Mouse (Mus musculus): ENCODE results near the gene Lpp. TPM values are rescaled to one million over a fixed set of nuclear protein-coding genes. Genes with fewer than 3 reads are reported as not detected.

The Lpp gene
- total RNA-seq, 2 experiments from 2014 or later: 32.5 to 60.6 TPM

GRCm38 (mm10) chr16:24619458-24619857 is 226.2 kb downstream of the Lpp start:
- no peak for DNase-seq (ENCODE audit: low spot score in 2 of 2)

GRCm38 (mm10) chr16:24620021-24620420 is 226.7 kb downstream of the Lpp start:
- no peak for DNase-seq (ENCODE audit: low spot score in 2 of 2)

GRCm38 (mm10) chr16:24622226-24623194 is 229.2 kb downstream of the Lpp start:
- DNase-seq (ENCODE audit: low spot score in 2 of 2): no peak

- DNase-seq (ENCODE audit: low spot score in 2 of 2): no peak
Observed at GRCm38 (mm10) chr16:24624335-24624734, 231.0 kb downstream of the Lpp start.

- DNase-seq (ENCODE audit: low spot score in 2 of 2): no peak
Observed at GRCm38 (mm10) chr16:24625576-24625975, 232.3 kb downstream of the Lpp start.

GRCm38 (mm10) chr16:24628779-24629178 is 235.5 kb downstream of the Lpp start:
- no peak for DNase-seq (ENCODE audit: low spot score in 2 of 2)

- no peak for DNase-seq (ENCODE audit: low spot score in 2 of 2)
Observed at GRCm38 (mm10) chr16:24629218-24630172, 236.2 kb downstream of the Lpp start.

GRCm38 (mm10) chr16:24635381-24635919 is 242.1 kb downstream of the Lpp start:
- DNase-seq (ENCODE audit: low spot score in 2 of 2): no peak

- DNase-seq (ENCODE audit: low spot score in 2 of 2): no peak
Observed at GRCm38 (mm10) chr16:24636894-24637293, 243.6 kb downstream of the Lpp start.

- no peak for DNase-seq (ENCODE audit: low spot score in 2 of 2)
Observed at GRCm38 (mm10) chr16:24641003-24641797, 247.9 kb downstream of the Lpp start.

GRCm38 (mm10) chr16:24643024-24643635 is 249.8 kb downstream of the Lpp start:
- no peak for DNase-seq (ENCODE audit: low spot score in 2 of 2)

GRCm38 (mm10) chr16:24644154-24644553 is 250.8 kb downstream of the Lpp start:
- no peak for DNase-seq (ENCODE audit: low spot score in 2 of 2)

- no peak for DNase-seq (ENCODE audit: low spot score in 2 of 2)
Observed at GRCm38 (mm10) chr16:24644760-24645406, 251.6 kb downstream of the Lpp start.

- DNase-seq (ENCODE audit: low spot score in 2 of 2): no peak
Observed at GRCm38 (mm10) chr16:24645906-24646603, 252.7 kb downstream of the Lpp start.

- DNase-seq (ENCODE audit: low spot score in 2 of 2): no peak
Observed at GRCm38 (mm10) chr16:24651655-24652654, 258.6 kb downstream of the Lpp start.

GRCm38 (mm10) chr16:24653041-24653440 is 259.7 kb downstream of the Lpp start:
- DNase-seq (ENCODE audit: low spot score in 2 of 2): no peak

GRCm38 (mm10) chr16:24655116-24655515 is 261.8 kb downstream of the Lpp start:
- no peak for DNase-seq (ENCODE audit: low spot score in 2 of 2)

- DNase-seq (ENCODE audit: low spot score in 2 of 2): no peak
Observed at GRCm38 (mm10) chr16:24656026-24656425, 262.7 kb downstream of the Lpp start.
